Mouse (Mus musculus): Measurements from ENCODE around the gene Ttc28. TPM values are rescaled to one million over a fixed set of nuclear protein-coding genes. Genes with fewer than 3 reads are reported as not detected.

Gene Ttc28
- total and polyA plus RNA-seq, 2 experiments from 2014 or later: 10.6 to 53.1 TPM

DNA sequence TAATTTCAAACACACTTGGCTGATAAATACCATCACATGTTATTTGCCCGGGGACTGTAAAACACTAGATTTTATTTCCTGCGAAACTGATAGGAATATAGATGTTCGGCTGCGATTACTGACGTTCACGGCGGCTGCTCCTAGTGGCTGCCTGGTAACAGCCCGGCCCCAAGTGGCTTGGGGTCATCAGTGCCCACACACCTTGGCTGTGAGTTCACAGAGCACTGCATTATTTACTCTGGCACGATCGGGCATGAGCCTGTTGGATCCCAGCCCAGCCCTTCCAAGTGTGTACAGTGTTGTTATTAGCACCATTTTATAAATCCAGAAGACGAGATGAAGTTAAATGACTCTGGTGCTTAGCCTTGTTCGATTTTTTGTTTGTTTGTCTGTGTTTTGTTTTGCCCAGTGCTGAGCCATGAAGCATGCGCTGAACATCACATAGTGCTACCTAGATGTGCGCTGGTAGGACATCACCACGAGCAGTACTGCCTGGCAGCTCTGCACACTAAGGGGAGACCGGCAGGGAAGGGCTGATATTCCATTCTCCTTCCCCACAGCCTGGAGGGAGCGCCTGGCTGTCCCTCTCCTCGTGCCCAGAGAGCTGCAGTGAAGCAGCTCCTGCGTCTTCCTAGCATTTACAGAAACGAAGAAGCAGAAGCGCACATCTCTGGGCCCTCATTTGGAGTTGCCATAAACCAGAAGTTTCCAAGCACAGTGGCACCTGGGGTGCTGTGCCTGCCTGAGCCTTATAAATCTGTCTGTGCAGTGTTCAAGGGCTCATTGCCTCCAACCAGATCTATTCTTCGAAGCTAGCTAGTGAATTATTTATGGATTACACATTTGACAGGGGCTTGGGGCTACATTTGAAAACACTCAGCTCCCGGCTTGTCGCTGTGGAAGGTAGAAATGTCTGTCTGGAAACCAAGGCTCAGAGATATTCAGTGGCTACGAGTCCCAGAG is 300.8 kb downstream of the Ttc28 start:
- no peak for DNase-seq (ENCODE audit: low spot score)
- Histone ChIP-seq H3K9me3 (ENCODE audit: low read length) (no peaks in the 10 kb centered on the region), H3K36me3 (ENCODE audit: insufficient read depth, low read length) (peaks cover 10% of the 10 kb centered on the region), H3K27me3 (ENCODE audit: insufficient read depth, low read length) (no peaks in the 10 kb centered on the region), H3K4me2 (ENCODE audit: low read depth, low read length, poor library complexity, severe bottlenecking) (0 out of 2 replicates have a peak overlapping the region, but pooled peaks have one; percentile 4), H3K4me3 (ENCODE audit: low read depth, low read length) (no peak overlapping the region), H3K9ac (replicated peaks; ENCODE audit: low read length, poor library complexity, severe bottlenecking) (no peak overlapping the region), H3K27ac (ENCODE audit: low read depth, low read length) (peak overlapping the region; percentile 63), H3K4me1 (ENCODE audit: insufficient read depth, low read length) (peaks cover 44% of the 10 kb centered on the region)
- 37% methylated on average over 25 of the region's 25 CpGs for WGBS
- no peak; the same call in 1 of the 2 replicates for TF ChIP-seq CTCF (IDR thresholded peaks at IDR 0.05)
- ATAC-seq (ENCODE audit: low FRiP score): no peak; the same call in 1 of the 2 replicates

DNA sequence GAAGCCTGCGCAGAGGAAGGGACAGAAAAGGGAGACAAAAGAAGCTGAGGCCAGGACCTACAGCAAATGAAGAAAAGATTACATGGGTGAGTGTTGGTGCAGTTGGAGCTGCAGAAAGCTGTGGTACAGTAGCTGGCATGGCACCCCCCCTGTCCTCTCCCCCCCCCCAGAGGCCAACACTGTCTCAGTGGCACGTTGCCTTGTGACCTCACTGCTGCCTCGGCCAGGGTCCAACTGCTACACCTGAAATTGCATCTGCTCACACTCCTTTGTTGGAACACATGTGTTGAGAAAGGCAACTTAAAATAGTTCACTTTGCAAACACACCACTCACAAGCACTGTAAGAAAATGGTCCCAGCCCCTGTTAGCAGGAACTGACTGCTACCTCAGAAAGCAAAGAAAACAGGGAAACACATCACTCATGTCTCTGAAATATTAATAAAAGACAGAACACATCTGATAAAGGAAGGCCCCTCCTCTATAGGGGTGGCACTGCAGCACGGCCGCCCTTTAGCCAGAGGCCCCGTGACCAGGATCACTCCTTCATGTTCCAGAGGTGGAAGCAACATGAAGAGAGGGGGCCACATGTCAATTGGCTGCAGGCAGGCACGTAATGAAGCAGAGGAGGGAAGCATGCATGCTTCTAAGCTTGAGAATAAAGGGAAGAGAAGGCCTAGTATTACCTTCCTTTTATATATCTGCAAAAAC is 301.8 kb downstream of the Ttc28 start:
- H3K27ac ChIP-seq (ENCODE audit: low read depth, low read length): peak overlapping the region; percentile 63
- DNase-seq (ENCODE audit: low spot score): no peak
- peaks cover 10% of the 10 kb centered on the region for H3K36me3 ChIP-seq (ENCODE audit: insufficient read depth, low read length)
- ATAC-seq (ENCODE audit: low FRiP score): no peak
- H3K4me2 ChIP-seq (ENCODE audit: low read depth, low read length, poor library complexity, severe bottlenecking): no peak overlapping the region
- TF ChIP-seq CTCF (IDR thresholded peaks at IDR 0.05): no peak
- 68% methylated on average over 7 of the region's 7 CpGs for WGBS
- H3K9me3 ChIP-seq (ENCODE audit: low read length): no peaks in the 10 kb centered on the region
- no peak overlapping the region for H3K9ac ChIP-seq (replicated peaks; ENCODE audit: low read length, poor library complexity, severe bottlenecking)
- H3K27me3 ChIP-seq (ENCODE audit: insufficient read depth, low read length): no peaks in the 10 kb centered on the region
- no peak overlapping the region for H3K4me3 ChIP-seq (ENCODE audit: low read depth, low read length)
- peaks cover 40% of the 10 kb centered on the region for H3K4me1 ChIP-seq (ENCODE audit: insufficient read depth, low read length)

DNA sequence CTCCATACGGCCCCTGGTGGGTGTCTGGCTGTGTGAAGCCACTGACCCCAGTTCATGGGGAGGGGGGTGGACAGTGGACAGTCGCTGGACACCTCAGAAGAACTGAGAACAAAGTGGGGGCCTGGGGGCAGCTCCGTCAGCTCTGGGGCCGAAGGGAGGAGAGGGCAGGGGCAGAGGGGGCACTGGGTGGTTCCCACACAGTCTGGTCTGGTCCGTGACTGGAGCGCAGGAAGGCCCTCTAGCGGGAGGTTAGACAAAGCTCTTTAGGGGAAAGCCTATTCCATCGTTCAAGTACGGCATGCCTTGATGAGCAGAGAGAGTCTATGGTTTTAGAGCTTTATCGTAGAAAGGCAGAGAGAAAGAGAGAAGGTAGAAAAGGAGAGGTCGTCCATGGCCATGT is 307.0 kb downstream of the Ttc28 start:
- H3K36me3 ChIP-seq (ENCODE audit: insufficient read depth, low read length): peaks cover 10% of the 10 kb centered on the region
- DNase-seq (ENCODE audit: low spot score) (no peak), ATAC-seq (ENCODE audit: low FRiP score) (no peak)
- H3K27ac ChIP-seq (ENCODE audit: low read depth, low read length): no peak overlapping the region
- peaks cover 4% of the 10 kb centered on the region; the same call in 1 of the 2 replicates for H3K4me1 ChIP-seq (ENCODE audit: insufficient read depth, low read length)
- H3K9me3 ChIP-seq (ENCODE audit: low read length): no peaks in the 10 kb centered on the region
- no peaks in the 10 kb centered on the region for H3K27me3 ChIP-seq (ENCODE audit: insufficient read depth, low read length)
- 49% methylated on average over 11 of the region's 11 CpGs for WGBS
- no peak overlapping the region for H3K9ac ChIP-seq (replicated peaks; ENCODE audit: low read length, poor library complexity, severe bottlenecking)
- peak; percentile 42 for TF ChIP-seq CTCF (IDR thresholded peaks at IDR 0.05)
- no peak overlapping the region for H3K4me2 ChIP-seq (ENCODE audit: low read depth, low read length, poor library complexity, severe bottlenecking)
- no peak overlapping the region for H3K4me3 ChIP-seq (ENCODE audit: low read depth, low read length)

DNA sequence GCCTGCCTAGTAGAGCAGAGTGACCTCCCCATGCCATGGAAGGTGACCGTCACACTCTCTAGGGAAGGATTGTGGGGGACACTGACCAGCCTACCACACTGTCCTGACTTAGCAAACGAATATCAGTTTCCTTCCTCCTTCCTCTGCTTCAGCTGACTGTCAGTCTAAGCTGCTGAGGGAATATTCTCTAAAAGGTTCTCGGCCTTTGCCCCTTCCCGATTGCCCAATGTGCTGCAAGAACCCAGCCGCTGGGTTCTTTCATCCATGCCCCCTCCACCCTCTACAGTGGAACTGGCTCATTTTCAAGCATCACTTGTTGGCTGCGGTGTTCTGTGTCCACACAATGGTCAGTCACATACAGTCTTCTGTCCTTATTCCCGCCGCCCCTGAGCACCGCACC is 312.4 kb downstream of the Ttc28 start:
- no peak for ATAC-seq (ENCODE audit: low FRiP score)
- no peak overlapping the region for H3K9ac ChIP-seq (replicated peaks; ENCODE audit: low read length, poor library complexity, severe bottlenecking)
- no peak for DNase-seq (ENCODE audit: low spot score)
- no peaks in the 10 kb centered on the region for H3K27me3 ChIP-seq (ENCODE audit: insufficient read depth, low read length)
- H3K4me3 ChIP-seq (ENCODE audit: low read depth, low read length): no peak overlapping the region
- H3K4me2 ChIP-seq (ENCODE audit: low read depth, low read length, poor library complexity, severe bottlenecking): no peak overlapping the region
- no peak overlapping the region for H3K27ac ChIP-seq (ENCODE audit: low read depth, low read length)
- no peak for TF ChIP-seq CTCF (IDR thresholded peaks at IDR 0.05)
- H3K9me3 ChIP-seq (ENCODE audit: low read length): no peaks in the 10 kb centered on the region
- no peaks in the 10 kb centered on the region for H3K36me3 ChIP-seq (ENCODE audit: insufficient read depth, low read length)
- WGBS: 90% methylated on average over 9 of the region's 9 CpGs
- peaks cover 14% of the 10 kb centered on the region for H3K4me1 ChIP-seq (ENCODE audit: insufficient read depth, low read length)

DNA sequence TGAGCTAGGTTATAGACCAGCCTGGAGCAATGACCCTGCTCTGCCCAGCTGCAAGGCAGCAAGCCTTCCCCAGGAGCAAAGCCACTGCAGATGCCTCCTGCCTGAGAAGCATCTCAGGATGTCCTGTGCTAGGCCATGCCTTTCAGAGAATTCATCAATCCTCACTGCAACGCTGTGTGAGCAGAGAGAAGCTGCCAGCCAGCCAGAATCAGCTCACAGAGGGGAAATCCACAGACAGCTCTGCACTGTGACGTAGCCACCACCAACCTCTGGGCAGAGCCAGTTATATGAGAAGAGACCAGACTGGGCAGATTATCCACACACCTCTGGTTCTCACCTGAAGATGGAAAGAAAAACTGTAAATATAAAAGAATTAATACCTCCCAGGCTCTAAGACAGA is 315.2 kb downstream of the Ttc28 start:
- 33% methylated on average over 2 of the region's 2 CpGs for WGBS
- H3K36me3 ChIP-seq (ENCODE audit: insufficient read depth, low read length): no peaks in the 10 kb centered on the region
- H3K27ac ChIP-seq (ENCODE audit: low read depth, low read length): no peak overlapping the region
- no peak overlapping the region for H3K9ac ChIP-seq (replicated peaks; ENCODE audit: low read length, poor library complexity, severe bottlenecking)
- H3K9me3 ChIP-seq (ENCODE audit: low read length): no peaks in the 10 kb centered on the region
- no peak overlapping the region for H3K4me2 ChIP-seq (ENCODE audit: low read depth, low read length, poor library complexity, severe bottlenecking)
- no peak for TF ChIP-seq CTCF (IDR thresholded peaks at IDR 0.05)
- no peaks in the 10 kb centered on the region for H3K27me3 ChIP-seq (ENCODE audit: insufficient read depth, low read length)
- DNase-seq (ENCODE audit: low spot score) (no peak), ATAC-seq (ENCODE audit: low FRiP score) (0 out of 2 replicates have a peak, but pooled peaks have one; percentile 28)
- no peak overlapping the region for H3K4me3 ChIP-seq (ENCODE audit: low read depth, low read length)
- peaks cover 27% of the 10 kb centered on the region for H3K4me1 ChIP-seq (ENCODE audit: insufficient read depth, low read length)

All from midbrain, postnatal 0 days (tissue).